Mouse (Mus musculus): ENCODE results near the gene 2410131K14Rik. TPM values are rescaled to one million over a fixed set of nuclear protein-coding genes. Genes with fewer than 3 reads are reported as not detected.

2410131K14Rik gene
- polyA plus RNA-seq, 1 experiment from 2014 or later: 10.1 TPM

DNA sequence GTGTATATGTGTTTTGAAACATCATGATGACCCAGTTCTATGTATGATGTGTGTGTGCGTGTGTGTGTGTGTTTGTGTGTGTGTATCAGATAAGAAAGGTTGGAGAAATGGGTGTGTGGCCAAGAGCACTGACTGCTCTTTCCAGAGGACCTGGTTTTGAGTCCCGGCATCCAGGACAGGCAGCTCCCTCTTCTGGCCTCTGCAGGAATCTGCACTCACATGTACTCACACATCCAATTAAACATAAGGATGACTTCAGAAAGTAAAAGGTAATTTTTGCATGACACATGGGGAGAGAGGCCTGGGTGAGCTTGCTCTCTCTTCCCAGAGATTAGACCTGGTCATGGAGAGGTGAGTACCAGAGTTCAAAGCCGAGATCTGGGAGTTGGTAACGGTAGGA is 12.0 kb downstream of the 2410131K14Rik start:
- no peaks in the 10 kb centered on the region for H3K9me3 ChIP-seq (ENCODE audit: control insufficient read depth, low read length)
- no peak overlapping the region for H3K4me2 ChIP-seq (ENCODE audit: low read depth, low read length)
- WGBS: 91% methylated on average over 4 of the region's 4 CpGs
- H3K4me3 ChIP-seq (ENCODE audit: low read depth, low read length): no peak overlapping the region
- no peaks in the 10 kb centered on the region for H3K4me1 ChIP-seq (ENCODE audit: control insufficient read depth, insufficient read depth, low read length)
- DNase-seq (ENCODE audit: low spot score) (no peak), ATAC-seq (ENCODE audit: low read depth) (no peak)
- H3K27ac ChIP-seq (replicated peaks; ENCODE audit: low read depth, low read length): no peak overlapping the region
- H3K36me3 ChIP-seq (ENCODE audit: control insufficient read depth, insufficient read depth, low read length): peaks cover 55% of the 10 kb centered on the region
- H3K27me3 ChIP-seq (replicated peaks; ENCODE audit: control insufficient read depth, insufficient read depth, low read length): no peaks in the 10 kb centered on the region
- no peak overlapping the region for H3K9ac ChIP-seq (ENCODE audit: low read depth, low read length)

DNA sequence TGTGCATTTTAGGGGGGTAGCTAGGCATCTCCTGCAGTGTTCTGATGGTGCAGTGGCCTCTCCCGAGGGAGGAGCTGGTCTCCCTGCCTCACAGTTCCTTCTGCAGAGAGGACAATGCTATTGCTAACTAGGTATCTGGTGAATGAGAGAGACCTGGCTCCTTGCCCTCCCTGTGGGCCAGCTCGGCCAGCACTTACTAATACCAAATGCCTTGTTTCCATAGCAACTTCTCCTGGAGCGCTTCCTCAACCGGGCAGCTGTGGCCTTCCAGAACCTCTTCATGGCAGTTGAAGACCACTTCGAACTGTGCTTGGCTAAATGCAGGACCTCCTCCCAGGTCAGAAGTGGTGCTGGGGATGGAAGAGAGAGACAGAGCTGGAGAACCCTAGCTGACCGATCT is 14.1 kb downstream of the 2410131K14Rik start:
- ATAC-seq (ENCODE audit: low read depth) (no peak), DNase-seq (ENCODE audit: low spot score) (no peak)
- Histone ChIP-seq H3K36me3 (ENCODE audit: control insufficient read depth, insufficient read depth, low read length) (peaks cover 61% of the 10 kb centered on the region), H3K9ac (ENCODE audit: low read depth, low read length) (no peak overlapping the region), H3K4me3 (ENCODE audit: low read depth, low read length) (no peak overlapping the region), H3K27me3 (replicated peaks; ENCODE audit: control insufficient read depth, insufficient read depth, low read length) (no peaks in the 10 kb centered on the region), H3K4me1 (ENCODE audit: control insufficient read depth, insufficient read depth, low read length) (no peaks in the 10 kb centered on the region), H3K27ac (replicated peaks; ENCODE audit: low read depth, low read length) (no peak overlapping the region), H3K4me2 (ENCODE audit: low read depth, low read length) (no peak overlapping the region), H3K9me3 (ENCODE audit: control insufficient read depth, low read length) (no peaks in the 10 kb centered on the region)
- WGBS: 59% methylated on average over 5 of the region's 6 CpGs

DNA sequence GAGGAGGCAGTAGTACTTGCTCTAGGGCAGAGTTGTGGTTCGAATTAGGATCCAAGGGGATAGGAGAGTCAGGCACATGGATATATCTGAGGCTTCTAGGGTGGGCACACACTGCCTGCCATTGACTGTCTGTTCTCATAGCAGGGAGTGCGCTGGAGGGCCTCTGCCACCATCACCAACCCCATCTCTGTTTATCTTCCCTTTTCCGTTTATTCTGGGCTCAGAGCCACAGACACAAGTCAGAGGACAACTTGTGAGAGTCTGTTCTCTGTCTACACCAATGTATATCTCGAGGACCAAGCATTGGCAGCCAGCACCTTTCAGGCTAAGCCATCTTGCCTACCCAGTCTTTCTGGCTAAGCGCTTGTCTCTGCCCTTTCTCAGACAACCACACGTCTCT is 14.6 kb downstream of the 2410131K14Rik start:
- 90% methylated on average over 6 of the region's 6 CpGs for WGBS

DNA sequence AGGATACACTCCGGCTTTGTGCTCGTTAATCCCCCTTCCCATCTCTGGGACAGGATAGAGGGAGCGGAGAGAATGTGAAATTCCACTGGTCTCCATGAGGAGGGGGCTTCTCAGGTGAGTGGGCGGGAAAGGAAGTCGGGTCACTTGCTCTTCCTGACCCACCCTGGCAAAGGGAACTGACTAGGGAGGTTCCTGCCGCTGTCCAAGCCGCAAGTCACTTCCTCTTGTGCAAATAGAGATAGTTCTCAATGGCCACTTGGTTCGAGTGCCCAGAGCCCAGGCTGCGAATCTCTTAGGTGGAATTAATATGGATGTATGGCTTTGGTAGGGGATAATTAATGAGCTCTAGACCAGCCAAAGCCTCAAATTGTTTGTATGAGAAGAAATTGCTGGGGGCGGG is 15.0 kb downstream of the 2410131K14Rik start:
- no peaks in the 10 kb centered on the region for H3K9me3 ChIP-seq (ENCODE audit: control insufficient read depth, low read length)
- no peaks in the 10 kb centered on the region for H3K27me3 ChIP-seq (replicated peaks; ENCODE audit: control insufficient read depth, insufficient read depth, low read length)
- H3K36me3 ChIP-seq (ENCODE audit: control insufficient read depth, insufficient read depth, low read length): peaks cover 61% of the 10 kb centered on the region
- H3K4me2 ChIP-seq (ENCODE audit: low read depth, low read length): no peak overlapping the region
- H3K4me1 ChIP-seq (ENCODE audit: control insufficient read depth, insufficient read depth, low read length): no peaks in the 10 kb centered on the region
- no peak overlapping the region for H3K4me3 ChIP-seq (ENCODE audit: low read depth, low read length)
- 86% methylated on average over 10 of the region's 10 CpGs for WGBS
- ATAC-seq (ENCODE audit: low read depth) (no peak), DNase-seq (ENCODE audit: low spot score) (no peak)
- H3K27ac ChIP-seq (replicated peaks; ENCODE audit: low read depth, low read length): no peak overlapping the region
- no peak overlapping the region for H3K9ac ChIP-seq (ENCODE audit: low read depth, low read length)

More for the DNA sequence above, 14.6 kb downstream of the 2410131K14Rik start:
- ATAC-seq (ENCODE audit: low read depth) (no peak), DNase-seq (ENCODE audit: low spot score) (no peak)
- Histone ChIP-seq H3K9me3 (ENCODE audit: control insufficient read depth, low read length) (no peaks in the 10 kb centered on the region), H3K9ac (ENCODE audit: low read depth, low read length) (no peak overlapping the region), H3K27ac (replicated peaks; ENCODE audit: low read depth, low read length) (no peak overlapping the region), H3K4me3 (ENCODE audit: low read depth, low read length) (no peak overlapping the region), H3K4me2 (ENCODE audit: low read depth, low read length) (no peak overlapping the region), H3K27me3 (replicated peaks; ENCODE audit: control insufficient read depth, insufficient read depth, low read length) (no peaks in the 10 kb centered on the region), H3K4me1 (ENCODE audit: control insufficient read depth, insufficient read depth, low read length) (no peaks in the 10 kb centered on the region), H3K36me3 (ENCODE audit: control insufficient read depth, insufficient read depth, low read length) (peaks cover 61% of the 10 kb centered on the region)

DNA sequence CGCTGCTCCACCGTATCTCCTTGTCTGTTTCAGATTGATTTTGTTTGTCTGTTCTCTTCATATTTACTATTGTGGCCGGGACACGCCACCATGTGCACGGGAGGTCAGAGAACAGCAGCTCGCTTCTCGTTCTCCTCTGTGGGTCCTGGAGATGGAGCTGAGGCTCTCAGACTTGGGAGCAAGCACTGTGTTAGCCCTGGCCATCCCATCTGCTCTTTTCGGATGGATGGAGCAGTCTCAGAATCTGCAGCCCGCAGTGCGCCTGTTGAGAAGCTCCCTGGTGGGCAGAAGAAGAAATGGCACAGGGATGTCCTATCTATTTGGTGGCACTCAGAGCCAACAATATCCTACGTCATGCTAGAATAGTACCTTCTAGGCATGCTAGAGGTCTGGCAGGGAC is 15.6 kb downstream of the 2410131K14Rik start:
- peaks cover 61% of the 10 kb centered on the region for H3K36me3 ChIP-seq (ENCODE audit: control insufficient read depth, insufficient read depth, low read length)
- H3K4me1 ChIP-seq (ENCODE audit: control insufficient read depth, insufficient read depth, low read length): no peaks in the 10 kb centered on the region
- no peak overlapping the region for H3K27ac ChIP-seq (replicated peaks; ENCODE audit: low read depth, low read length)
- DNase-seq (ENCODE audit: low spot score) (no peak), ATAC-seq (ENCODE audit: low read depth) (no peak)
- H3K27me3 ChIP-seq (replicated peaks; ENCODE audit: control insufficient read depth, insufficient read depth, low read length): no peaks in the 10 kb centered on the region
- H3K9me3 ChIP-seq (ENCODE audit: control insufficient read depth, low read length): no peaks in the 10 kb centered on the region
- WGBS: 89% methylated on average over 11 of the region's 11 CpGs
- no peak overlapping the region for H3K9ac ChIP-seq (ENCODE audit: low read depth, low read length)
- no peak overlapping the region for H3K4me3 ChIP-seq (ENCODE audit: low read depth, low read length)
- H3K4me2 ChIP-seq (ENCODE audit: low read depth, low read length): no peak overlapping the region

DNA sequence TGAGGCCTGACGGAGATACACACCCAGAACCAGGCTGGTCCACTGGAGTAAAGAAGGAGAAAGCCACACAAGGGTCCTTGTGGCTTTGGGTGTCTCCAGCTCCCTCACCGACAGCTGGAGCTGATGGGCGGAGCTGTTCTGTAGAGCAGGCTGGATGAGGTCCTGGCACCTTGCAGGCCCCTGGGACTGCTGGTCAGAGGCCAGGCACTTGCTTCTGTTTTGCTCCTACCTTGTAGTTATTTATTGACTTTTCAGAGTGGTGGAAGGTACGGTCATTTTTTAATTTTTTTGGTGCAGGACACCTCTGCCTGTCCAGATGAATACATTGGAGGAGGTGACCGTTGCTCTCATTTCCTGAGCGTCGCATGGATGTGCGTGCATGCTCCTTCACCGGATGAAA is 16.2 kb downstream of the 2410131K14Rik start:
- Histone ChIP-seq H3K9me3 (ENCODE audit: control insufficient read depth, low read length) (no peaks in the 10 kb centered on the region), H3K4me1 (ENCODE audit: control insufficient read depth, insufficient read depth, low read length) (no peaks in the 10 kb centered on the region), H3K9ac (ENCODE audit: low read depth, low read length) (no peak overlapping the region), H3K4me3 (ENCODE audit: low read depth, low read length) (no peak overlapping the region), H3K27me3 (replicated peaks; ENCODE audit: control insufficient read depth, insufficient read depth, low read length) (no peaks in the 10 kb centered on the region), H3K36me3 (ENCODE audit: control insufficient read depth, insufficient read depth, low read length) (peaks cover 61% of the 10 kb centered on the region), H3K4me2 (ENCODE audit: low read depth, low read length) (no peak overlapping the region), H3K27ac (replicated peaks; ENCODE audit: low read depth, low read length) (no peak overlapping the region)
- DNase-seq (ENCODE audit: low spot score) (no peak), ATAC-seq (ENCODE audit: low read depth) (no peak)
- 98% methylated on average over 9 of the region's 9 CpGs for WGBS

DNA sequence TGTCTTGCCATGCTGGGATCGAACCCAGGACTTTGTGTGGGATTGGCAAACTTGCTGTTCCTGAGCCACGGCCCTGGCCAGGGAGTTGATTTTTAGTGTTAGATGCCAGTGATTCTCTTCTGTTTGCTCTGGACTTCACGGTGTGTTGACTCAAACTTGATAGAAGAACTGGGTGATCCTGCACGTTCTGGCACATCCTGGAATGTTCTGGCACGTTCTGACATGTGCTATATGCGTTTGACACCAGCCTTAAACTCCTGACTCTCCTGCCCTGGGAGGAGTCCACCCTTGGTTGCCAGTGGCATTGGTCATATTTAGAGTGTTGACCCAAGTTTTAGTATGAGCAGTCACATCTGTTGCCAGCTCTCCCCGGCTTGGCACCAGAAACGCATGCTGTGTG is 17.4 kb downstream of the 2410131K14Rik start:
- H3K36me3 ChIP-seq (ENCODE audit: control insufficient read depth, insufficient read depth, low read length): peaks cover 50% of the 10 kb centered on the region

DNA sequence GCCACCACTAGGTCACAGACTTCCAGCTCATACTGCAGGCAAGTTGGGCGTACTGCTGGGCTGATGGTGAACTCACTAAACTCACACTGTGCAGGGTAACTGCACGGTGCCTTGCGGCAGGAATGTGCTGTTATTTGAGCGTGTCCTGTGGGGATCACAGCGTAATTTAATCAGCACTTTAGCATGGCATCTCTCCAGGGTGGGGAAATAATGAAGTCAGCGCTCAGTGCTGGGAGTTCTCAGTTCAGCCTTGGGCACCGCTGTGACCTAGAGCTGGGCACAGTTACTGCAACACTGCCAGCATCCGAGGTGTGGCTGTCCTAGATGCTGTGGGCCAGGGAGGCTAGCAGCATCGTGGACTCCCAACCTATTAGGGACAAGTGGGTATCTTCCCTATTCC is 19.3 kb downstream of the 2410131K14Rik start:
- Histone ChIP-seq H3K9ac (ENCODE audit: low read depth, low read length) (no peak overlapping the region), H3K4me1 (ENCODE audit: control insufficient read depth, insufficient read depth, low read length) (peaks cover 2% of the 10 kb centered on the region; the same call in 1 of the 2 replicates), H3K27me3 (replicated peaks; ENCODE audit: control insufficient read depth, insufficient read depth, low read length) (no peaks in the 10 kb centered on the region; the same call in 1 of the 2 replicates), H3K4me3 (ENCODE audit: low read depth, low read length) (no peak overlapping the region), H3K27ac (replicated peaks; ENCODE audit: low read depth, low read length) (no peak overlapping the region), H3K9me3 (ENCODE audit: control insufficient read depth, low read length) (no peaks in the 10 kb centered on the region), H3K36me3 (ENCODE audit: control insufficient read depth, insufficient read depth, low read length) (peaks cover 33% of the 10 kb centered on the region), H3K4me2 (ENCODE audit: low read depth, low read length) (no peak overlapping the region)
- ATAC-seq (ENCODE audit: low read depth) (peak; percentile 19; the same call in 1 of the 2 replicates), DNase-seq (ENCODE audit: low spot score) (no peak)
- 52% methylated on average over 9 of the region's 9 CpGs for WGBS

More for the DNA sequence above, 17.4 kb downstream of the 2410131K14Rik start:
- WGBS: 85% methylated on average over 8 of the region's 8 CpGs
- ATAC-seq (ENCODE audit: low read depth) (no peak), DNase-seq (ENCODE audit: low spot score) (no peak)
- Histone ChIP-seq H3K4me2 (ENCODE audit: low read depth, low read length) (no peak overlapping the region), H3K9me3 (ENCODE audit: control insufficient read depth, low read length) (no peaks in the 10 kb centered on the region), H3K27me3 (replicated peaks; ENCODE audit: control insufficient read depth, insufficient read depth, low read length) (no peaks in the 10 kb centered on the region), H3K9ac (ENCODE audit: low read depth, low read length) (no peak overlapping the region), H3K27ac (replicated peaks; ENCODE audit: low read depth, low read length) (no peak overlapping the region), H3K4me3 (ENCODE audit: low read depth, low read length) (no peak overlapping the region), H3K4me1 (ENCODE audit: control insufficient read depth, insufficient read depth, low read length) (no peaks in the 10 kb centered on the region)

DNA sequence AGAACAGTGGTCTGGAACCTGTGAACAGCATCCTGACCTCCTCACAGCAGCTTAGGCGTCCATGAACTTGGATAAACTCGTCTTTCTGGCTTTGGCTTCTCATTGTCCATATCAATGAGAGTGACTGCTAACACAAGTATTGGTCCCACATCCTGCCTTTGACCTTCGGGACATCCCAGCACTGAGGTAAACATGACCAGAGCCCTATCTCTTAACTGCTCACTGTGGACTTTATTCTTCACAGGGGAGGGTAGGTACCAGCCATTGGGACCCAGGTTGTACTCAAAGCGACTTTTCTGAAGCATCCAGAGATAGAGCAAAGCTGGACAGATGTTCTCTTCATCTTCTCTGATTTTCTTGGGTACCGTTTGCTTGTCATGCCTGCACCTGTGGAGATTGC is 20.3 kb downstream of the 2410131K14Rik start:
- H3K27me3 ChIP-seq (replicated peaks; ENCODE audit: control insufficient read depth, insufficient read depth, low read length): peaks cover 6% of the 10 kb centered on the region
- H3K4me2 ChIP-seq (ENCODE audit: low read depth, low read length): no peak overlapping the region
- H3K9ac ChIP-seq (ENCODE audit: low read depth, low read length): no peak overlapping the region
- no peak overlapping the region for H3K27ac ChIP-seq (replicated peaks; ENCODE audit: low read depth, low read length)
- DNase-seq (ENCODE audit: low spot score): no peak
- WGBS: 81% methylated on average over 5 of the region's 5 CpGs
- no peak overlapping the region for H3K4me3 ChIP-seq (ENCODE audit: low read depth, low read length)
- no peaks in the 10 kb centered on the region for H3K9me3 ChIP-seq (ENCODE audit: control insufficient read depth, low read length)
- ATAC-seq (ENCODE audit: low read depth): no peak
- peaks cover 4% of the 10 kb centered on the region; the same call in 1 of the 2 replicates for H3K4me1 ChIP-seq (ENCODE audit: control insufficient read depth, insufficient read depth, low read length)
- peaks cover 22% of the 10 kb centered on the region for H3K36me3 ChIP-seq (ENCODE audit: control insufficient read depth, insufficient read depth, low read length)
